Mouse (Mus musculus): Measurements from ENCODE around the gene Hist1h1d. TPM values are rescaled to one million over a fixed set of nuclear protein-coding genes. Genes with fewer than 3 reads are reported as not detected.
"Not testable (repeated sequence)": the region's sequence is repeated elsewhere in the genome, so short reads cannot be mapped to it uniquely, and the experiment has no call there.

The Hist1h1d gene
- total RNA-seq, 2 experiments from 2014 or later = 1.6 to 2.0 TPM

- intact Hi-C loops (cut with DNase I) = no loop called here
- DNase-seq = peak in 1 of 2 experiments; percentile 60
Observed at GRCm38 (mm10) chr13:23543965-23544786, 8.9 kb upstream of the Hist1h1d start, which contains the start of gene Hist1h3f. Gene Hist1h3f, plus strand, starts transcription at chr13:23544052.

GRCm38 (mm10) chr13:23544787-23545120 is 8.3 kb upstream of the Hist1h1d start:
- DNase-seq; intact Hi-C loops (cut with DNase I): not testable (repeated sequence)

GRCm38 (mm10) chr13:23546694-23547093 is 6.4 kb upstream of the Hist1h1d start:
- intact Hi-C loops (cut with DNase I) = no loop called here
- no peak for DNase-seq

GRCm38 (mm10) chr13:23550761-23551145 is 2.3 kb upstream of the Hist1h1d start:
- intact Hi-C loops (cut with DNase I) = no loop called here

GRCm38 (mm10) chr13:23551146-23551834 is 1.8 kb upstream of the Hist1h1d start, which contains the start of gene Hist1h4f:
Gene Hist1h4f, minus strand, starts transcription at chr13:23551648.
- peak; percentile 38 to 47 for DNase-seq
- intact Hi-C loops (cut with DNase I) = not testable (repeated sequence)

More at GRCm38 (mm10) chr13:23550761-23551145, 2.3 kb upstream of the Hist1h1d start:
- DNase-seq = no peak

GRCm38 (mm10) chr13:23551931-23552914 is 839 bp upstream of the Hist1h1d start:
- DNase-seq = no peak
- intact Hi-C loops (cut with DNase I) = no loop called here

GRCm38 (mm10) chr13:23554393-23554792 is 1.3 kb downstream of the Hist1h1d start:
- no peak for DNase-seq
- intact Hi-C loops (cut with DNase I) = no loop called here

GRCm38 (mm10) chr13:23554925-23555838 is 2.1 kb downstream of the Hist1h1d start:
- DNase-seq = peak in 1 of 2 experiments; percentile 45
- intact Hi-C loops (cut with DNase I) = no loop called here

GRCm38 (mm10) chr13:23555839-23556416 is 2.9 kb downstream of the Hist1h1d start:
- intact Hi-C loops (cut with DNase I) = no loop called here
- DNase-seq = peak in 1 of 2 experiments; percentile 26

- intact Hi-C loops (cut with DNase I) = no loop called here
- no peak for DNase-seq
Observed at GRCm38 (mm10) chr13:23556906-23557305, 3.8 kb downstream of the Hist1h1d start.

GRCm38 (mm10) chr13:23560699-23561098 is 7.6 kb downstream of the Hist1h1d start:
- intact Hi-C loops (cut with DNase I); DNase-seq: not testable (repeated sequence)

- DNase-seq; intact Hi-C loops (cut with DNase I): not testable (repeated sequence)
Observed at GRCm38 (mm10) chr13:23561531-23561882, 8.4 kb downstream of the Hist1h1d start.

- peak; percentile 83 to 88 for DNase-seq
- intact Hi-C loops (cut with DNase I) = not testable (repeated sequence)
Observed at GRCm38 (mm10) chr13:23561883-23562659, 9.0 kb downstream of the Hist1h1d start, which contains the start of gene Hist1h3e. Gene Hist1h3e, minus strand, starts transcription at chr13:23562369.

GRCm38 (mm10) chr13:23562699-23563462 is 9.8 kb downstream of the Hist1h1d start:
- intact Hi-C loops (cut with DNase I) = no loop called here
- no peak for DNase-seq

- intact Hi-C loops (cut with DNase I) = no loop called here
- no peak for DNase-seq
Observed at GRCm38 (mm10) chr13:23564482-23564881, 11.4 kb downstream of the Hist1h1d start.

- DNase-seq; intact Hi-C loops (cut with DNase I): not testable (repeated sequence)
Observed at GRCm38 (mm10) chr13:23570261-23571021, 17.4 kb downstream of the Hist1h1d start.

All from gastrocnemius, postnatal 36 days (tissue).